Comparison of ENCODE assay signal across 8 mouse cellular contexts in genomic region chr17:32118484-32118883, GRCm38 (mm10). TPM values are rescaled to one million over a fixed set of nuclear protein-coding genes. Genes with fewer than 3 reads are reported as not detected.
DNase-seq lines count a peak whose midpoint lies in the region; ATAC-seq and TF ChIP-seq lines count a peak whose summit lies in the region.

No protein-coding gene starts in this region.

- no peak overlapping the region for H3K4me3 ChIP-seq in heart, adult 2 months
- peak overlapping the region; percentile 20; the same call in 1 of the 2 replicates for H3K4me3 ChIP-seq in embryonic facial prominence, embryonic 13.5 days
- H3K4me3 ChIP-seq in hindbrain, postnatal 0 days (ENCODE audit: low read length): no peak overlapping the region
- H3K4me3 ChIP-seq in myocyte: no peak overlapping the region

- no peak overlapping the region for H3K9ac ChIP-seq in heart, adult 2 months (ENCODE audit: low read depth, low read length)
- H3K9ac ChIP-seq in embryonic facial prominence, embryonic 13.5 days: peak overlapping the region; percentile 21; the same call in 1 of the 2 replicates
- no peak overlapping the region for H3K9ac ChIP-seq in hindbrain, postnatal 0 days (replicated peaks; ENCODE audit: low read length)

- DNase-seq in heart, adult 2 months: no peak
- DNase-seq in heart, postnatal 10 days: no peak
- DNase-seq in hindbrain, postnatal 0 days (ENCODE audit: low spot score): no peak
- no peak for DNase-seq in left cerebral cortex, adult 9 months (ENCODE audit: low spot score in 2 of 2)
- DNase-seq in left cerebral cortex, adult 8-10 months (ENCODE audit: low spot score in 2 of 2): no peak
- DNase-seq in layer of hippocampus, adult 8-10 months (ENCODE audit: low spot score in 2 of 2): no peak

- H3K79me2 ChIP-seq in heart, adult 2 months (replicated peaks; ENCODE audit: control insufficient read depth, insufficient read depth, low read length): no peaks in the 10 kb centered on the region
- no peaks in the 10 kb centered on the region for H3K79me2 ChIP-seq in myocyte (ENCODE audit: control insufficient read depth, insufficient read depth)

- no peak for TF ChIP-seq POLR2A in heart, adult 2 months (IDR thresholded peaks at IDR 0.05; ENCODE audit: insufficient read depth, low read depth, low read length)
- TF ChIP-seq POLR2A in myocyte (IDR thresholded peaks at IDR 0.05; ENCODE audit: insufficient read length, low read depth): peak; percentile 14

- H3K9me3 ChIP-seq in embryonic facial prominence, embryonic 13.5 days: no peaks in the 10 kb centered on the region
- no peaks in the 10 kb centered on the region for H3K9me3 ChIP-seq in hindbrain, postnatal 0 days (ENCODE audit: low read length)

- intact Hi-C loops in heart, adult 2 months (cut with DNase I): no loop called here
- intact Hi-C loops in heart, postnatal 10 days (cut with DNase I): no loop called here

- H3K4me2 ChIP-seq in embryonic facial prominence, embryonic 13.5 days: peak overlapping the region; percentile 56
- H3K4me2 ChIP-seq in hindbrain, postnatal 0 days (ENCODE audit: low read depth, low read length): peak overlapping the region; percentile 39
- H3K4me2 ChIP-seq in myocyte (ENCODE audit: low read depth): peak overlapping the region; percentile 64

- peak; percentile 47 for TF ChIP-seq CTCF in heart, adult 2 months (IDR thresholded peaks at IDR 0.05)
- peak; percentile 50 for TF ChIP-seq CTCF in hindbrain, postnatal 0 days (IDR thresholded peaks at IDR 0.05; ENCODE audit: low read depth)

- no peak for ATAC-seq in embryonic facial prominence, embryonic 13.5 days (ENCODE audit: insufficient number of reproducible peaks, insufficient read depth, low FRiP score, low TSS enrichment, low read depth)
- ATAC-seq in hindbrain, postnatal 0 days: no peak

- peaks cover 25% of the 10 kb centered on the region for H3K4me1 ChIP-seq in heart, adult 2 months (ENCODE audit: control insufficient read depth, insufficient read depth, low read length)
- H3K4me1 ChIP-seq in embryonic facial prominence, embryonic 13.5 days: peaks cover 31% of the 10 kb centered on the region
- peaks cover 6% of the 10 kb centered on the region for H3K4me1 ChIP-seq in hindbrain, postnatal 0 days (ENCODE audit: insufficient read depth, low read length)

- no peak for TF ChIP-seq EP300 in heart, adult 2 months (IDR thresholded peaks at IDR 0.05; ENCODE audit: insufficient read depth, low read depth, low read length)

- 34% methylated on average over 3 of the region's 3 CpGs for WGBS in heart, adult 2 months
- 15% methylated on average over 3 of the region's 3 CpGs for WGBS in embryonic facial prominence, embryonic 13.5 days
- WGBS in hindbrain, postnatal 0 days: 18% methylated on average over 3 of the region's 3 CpGs

- H3ac ChIP-seq in myocyte (ENCODE audit: control insufficient read depth, insufficient read length): no peak overlapping the region

- H3K27ac ChIP-seq in heart, adult 2 months: peak overlapping the region; percentile 38
- no peak overlapping the region for H3K27ac ChIP-seq in embryonic facial prominence, embryonic 13.5 days
- peak overlapping the region; percentile 48 for H3K27ac ChIP-seq in hindbrain, postnatal 0 days

- peaks cover 6% of the 10 kb centered on the region; the same call in 1 of the 2 replicates for H3K36me3 ChIP-seq in heart, adult 2 months (ENCODE audit: control insufficient read depth, insufficient read depth, low read length)
- H3K36me3 ChIP-seq in embryonic facial prominence, embryonic 13.5 days: peaks cover 20% of the 10 kb centered on the region
- no peaks in the 10 kb centered on the region for H3K36me3 ChIP-seq in hindbrain, postnatal 0 days (ENCODE audit: insufficient read depth, low read length)
- H3K36me3 ChIP-seq in myocyte (ENCODE audit: control insufficient read depth, insufficient read depth): peaks cover 4% of the 10 kb centered on the region

- H3K27me3 ChIP-seq in heart, adult 2 months (ENCODE audit: control insufficient read depth, insufficient read depth, low read length): no peaks in the 10 kb centered on the region
- H3K27me3 ChIP-seq in embryonic facial prominence, embryonic 13.5 days: peaks cover 9% of the 10 kb centered on the region; the same call in 1 of the 2 replicates
- no peaks in the 10 kb centered on the region for H3K27me3 ChIP-seq in hindbrain, postnatal 0 days (ENCODE audit: insufficient read depth, low read length)
- no peaks in the 10 kb centered on the region for H3K27me3 ChIP-seq in myocyte (ENCODE audit: control insufficient read depth, insufficient read depth, insufficient read length)

TF ChIP-seq in myocyte, 11 proteins besides CTCF, POLR2A, EP300 and RAD21:
- TF ChIP-seq E2F4 (IDR thresholded peaks at IDR 0.05; ENCODE audit: insufficient read depth): no peak
- TF ChIP-seq MYOG (IDR thresholded peaks at IDR 0.05; ENCODE audit: control insufficient read depth in 1 of 3, insufficient read depth in 1 of 3, insufficient read length in 2 of 3, low read depth in 2 of 3): peak; percentile 59 to 82 (median 70)
- TF ChIP-seq MYOD1 (IDR thresholded peaks at IDR 0.05; ENCODE audit: control insufficient read depth in 1 of 3, insufficient read length in 2 of 3, low read depth in 2 of 3): peak; percentile 34 to 88 (median 85)
- TF ChIP-seq POLR2AphosphoS2 (IDR thresholded peaks at IDR 0.05; ENCODE audit: insufficient read length, low read depth): peak; percentile 66
- TF ChIP-seq CEBPB (IDR thresholded peaks at IDR 0.05; ENCODE audit: insufficient read depth, poor library complexity, severe bottlenecking): no peak
- no peak for TF ChIP-seq SRF (IDR thresholded peaks at IDR 0.05; ENCODE audit: control insufficient read depth, insufficient read length, low read depth)
- no peak for TF ChIP-seq USF1 (IDR thresholded peaks at IDR 0.05; ENCODE audit: low read depth)
- TF ChIP-seq REST (IDR thresholded peaks at IDR 0.05; ENCODE audit: insufficient read depth, insufficient read length): no peak
- no peak for TF ChIP-seq TCF12 (IDR thresholded peaks at IDR 0.05; ENCODE audit: insufficient read depth, poor library complexity, severe bottlenecking)
- no peak for TF ChIP-seq MAX (IDR thresholded peaks at IDR 0.05; ENCODE audit: low read depth)
- peak; percentile 5 for TF ChIP-seq TCF3 (IDR thresholded peaks at IDR 0.05; ENCODE audit: insufficient read length, low read depth)
TF ChIP-seq in myocyte: peak in this region for 4.

RNA-seq across cellular contexts. Expression of gene Notch3, which starts 48.2 kb away (rescaled TPM):
- total RNA-seq in heart, adult 2 months (2021): 10 to 100 TPM; 24.2 to 30.6 TPM
- 22.5 and 32.1 TPM in 2 replicates for polyA plus RNA-seq in heart, adult 2 months (2012; rRNA removed)
- 10 to 100 TPM; 57.6 to 65.3 TPM for total RNA-seq in heart, postnatal 10 days (2021)
- 16.1 and 16.8 TPM in 2 replicates for polyA plus RNA-seq in embryonic facial prominence, embryonic 13.5 days (2015; fragmentation: Nextera tagmentation; extraction: Ambion mirVana)
- total RNA-seq in hindbrain, postnatal 0 days (2014; rRNA removed): 56.3 and 68.1 TPM in 2 replicates
- 5.8 and 6.5 TPM in 2 replicates for polyA plus RNA-seq in hindbrain, postnatal 0 days (2015; fragmentation: Nextera tagmentation; extraction: Ambion mirVana)
- polyA plus RNA-seq in myocyte (2012; fragmentation: generic; extraction: Trizol): 84.6 TPM
- total RNA-seq in left cerebral cortex, adult 8-10 months (2022): 10 to 100 TPM in 2 of 4 experiments, 1 to 10 TPM in 2; 8.6 to 12.2 (median 9.7) TPM
- 10 to 100 TPM in 2 of 4 experiments, 1 to 10 TPM in 2; 7.0 to 13.4 (median 9.5) TPM for total RNA-seq in layer of hippocampus, adult 8-10 months (2022)
